Mouse (Mus musculus) lung, postnatal 0 days (tissue): ENCODE measurements at regions not wholly inside any gene's neighbourhood (a gene's known extent, or its start where the extent isn't known, plus 50 kb on each side); places are given as distances from the start of the nearest gene placed in this dataset.

ENCODE experiments used
- CTCF ChIP-seq: IDR thresholded peaks from 2 replicates; pipeline ENCODE4 v1.5.1; 2016; ENCODE audit warnings: antibody characterized with exemption, mild to moderate bottlenecking
- EP300 ChIP-seq: IDR thresholded peaks from 2 replicates; pipeline ENCODE4 v1.6.1; 2016; ENCODE audit warnings: antibody characterized with exemption, mild to moderate bottlenecking, control low read depth

DNA sequence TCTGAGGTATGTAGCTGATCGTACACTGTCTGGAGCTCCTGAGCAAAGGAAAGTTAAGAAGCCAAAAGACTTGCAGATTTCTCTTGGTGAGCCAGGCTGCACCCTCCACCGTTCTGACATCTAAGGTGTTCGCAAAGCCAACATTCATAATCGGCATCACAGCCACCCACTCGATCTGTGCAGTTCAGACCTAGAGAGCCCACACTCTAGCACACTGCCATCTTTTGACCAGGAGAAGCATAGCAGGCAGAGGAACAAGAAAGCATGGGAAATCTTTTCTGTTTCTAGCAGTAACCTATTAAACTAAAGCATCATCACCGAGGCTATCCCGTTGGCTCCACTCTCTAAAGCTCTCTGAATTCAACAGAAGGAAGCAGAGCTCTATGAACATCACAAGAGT, 59.2 kb downstream of the Areg start:
- TF ChIP-seq CTCF (peak; percentile 75), EP300 (no peak)
